Mouse (Mus musculus) lung, adult 2 months (tissue): Measurements from ENCODE around the gene Cit.

Experiments used
- CTCF ChIP-seq: fragments of 200-500 bp; IDR thresholded peaks from 2 replicates; pipeline ENCODE4 v1.5.1; 2011; ENCODE audit warnings: mild to moderate bottlenecking, low read length, control low read depth; ENCODE audit not compliant: insufficient read depth
- POLR2A ChIP-seq: fragments of 200-500 bp; IDR thresholded peaks from 2 replicates; pipeline ENCODE4 v1.6.1; 2011; ENCODE audit warnings: low read depth, mild to moderate bottlenecking, control low read depth, low read length, borderline replicate concordance; ENCODE audit errors: extremely low read depth

DNA sequence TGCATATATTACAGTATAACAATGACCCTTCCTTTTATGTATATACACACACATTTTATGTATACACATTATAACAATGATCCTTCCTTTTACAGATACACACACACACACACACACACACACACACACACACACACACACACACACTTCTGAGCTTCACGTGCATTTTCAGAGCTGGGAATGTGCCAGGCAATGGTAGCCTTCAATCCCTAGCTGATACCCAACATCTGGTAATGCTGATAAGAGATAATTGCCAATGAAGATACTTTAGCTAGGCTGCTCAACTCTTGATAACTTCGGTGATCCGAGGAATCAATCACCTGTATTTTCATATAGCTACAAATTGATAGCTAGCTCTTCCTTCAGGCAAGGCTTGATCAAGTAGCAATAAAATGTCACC, 32.8 kb upstream of the Cit start:
- TF ChIP-seq POLR2A (no peak), CTCF (no peak)
